8 mouse cellular contexts compared by ENCODE assay signal in genomic region chr19:41482909-41483444, GRCm38 (mm10). TPM values are rescaled to one million over a fixed set of nuclear protein-coding genes. Genes with fewer than 3 reads are reported as not detected.
DNase-seq lines count a peak whose midpoint lies in the region; ATAC-seq and TF ChIP-seq lines count a peak whose summit lies in the region.

No protein-coding gene starts in this region.

- no peaks in the 10 kb centered on the region for H3K27me3 ChIP-seq in heart, embryonic 13.5 days (replicated peaks)
- H3K27me3 ChIP-seq in kidney, postnatal 0 days (ENCODE audit: insufficient read depth, low read length), result no peaks in the 10 kb centered on the region
- no peaks in the 10 kb centered on the region for H3K27me3 ChIP-seq in liver, embryonic 11.5 days (replicated peaks; ENCODE audit: control insufficient read depth, insufficient read depth, low read length)
- no peaks in the 10 kb centered on the region for H3K27me3 ChIP-seq in myocyte (ENCODE audit: control insufficient read depth, insufficient read depth, insufficient read length)
- no peaks in the 10 kb centered on the region for H3K27me3 ChIP-seq in stomach, embryonic 15.5 days (replicated peaks)

- H3K36me3 ChIP-seq in heart, embryonic 13.5 days, result no peaks in the 10 kb centered on the region
- H3K36me3 ChIP-seq in kidney, postnatal 0 days (ENCODE audit: insufficient read depth, low read length), result no peaks in the 10 kb centered on the region
- no peaks in the 10 kb centered on the region for H3K36me3 ChIP-seq in liver, embryonic 11.5 days (ENCODE audit: control insufficient read depth, insufficient read depth, low read length)
- peaks cover 3% of the 10 kb centered on the region for H3K36me3 ChIP-seq in myocyte (ENCODE audit: control insufficient read depth, insufficient read depth)
- H3K36me3 ChIP-seq in stomach, embryonic 15.5 days, result no peaks in the 10 kb centered on the region

- under 1% methylated on average over 62 of the region's 91 CpGs for WGBS in heart, embryonic 13.5 days
- WGBS in kidney, postnatal 0 days, result 0% methylated on average over 58 of the region's 91 CpGs
- under 1% methylated on average over 46 of the region's 91 CpGs for whole genome bisulfite sequencing in liver, embryonic 11.5 days
- under 1% methylated on average over 59 of the region's 91 CpGs for WGBS in stomach, embryonic 15.5 days

- peak overlapping the region; percentile 97 for H3K27ac ChIP-seq in bone marrow macrophage, adult 2 months (ENCODE audit: insufficient read depth, low read depth, low read length)
- H3K27ac ChIP-seq in embryonic fibroblast, embryonic 13.5 days (ENCODE audit: insufficient read depth, low read length), result peak overlapping the region; percentile 53; the same call in 1 of the 2 replicates
- H3K27ac ChIP-seq in heart, embryonic 13.5 days (replicated peaks), result peak overlapping the region; percentile 99
- H3K27ac ChIP-seq in kidney, postnatal 0 days, result peak overlapping the region; percentile 98
- H3K27ac ChIP-seq in liver, embryonic 11.5 days (ENCODE audit: low read depth, low read length), result peak overlapping the region; percentile 96
- peak overlapping the region; percentile 100 for H3K27ac ChIP-seq in stomach, embryonic 15.5 days

- no peak for TF ChIP-seq POLR2A in bone marrow macrophage, adult 2 months (IDR thresholded peaks at IDR 0.05; ENCODE audit: borderline replicate concordance, low read depth, low read length)
- no peak for TF ChIP-seq POLR2A in embryonic fibroblast, embryonic 13.5 days (IDR thresholded peaks at IDR 0.05; ENCODE audit: low read depth, low read length)
- peak; percentile 61 for TF ChIP-seq POLR2A in myocyte (IDR thresholded peaks at IDR 0.05; ENCODE audit: insufficient read length, low read depth)

- peak overlapping the region; percentile 97 for H3K9ac ChIP-seq in heart, embryonic 13.5 days
- H3K9ac ChIP-seq in kidney, postnatal 0 days (ENCODE audit: low read depth, low read length), result peak overlapping the region; percentile 92
- peak overlapping the region; percentile 93 for H3K9ac ChIP-seq in liver, embryonic 11.5 days (ENCODE audit: low read depth, low read length)
- H3K9ac ChIP-seq in stomach, embryonic 15.5 days, result peak overlapping the region; percentile 94

- peak overlapping the region; percentile 96 for H3ac ChIP-seq in myocyte (ENCODE audit: control insufficient read depth, insufficient read length)

- peaks cover 6% of the 10 kb centered on the region for H3K4me1 ChIP-seq in bone marrow macrophage, adult 2 months (ENCODE audit: control insufficient read depth, insufficient read depth, low read length)
- H3K4me1 ChIP-seq in embryonic fibroblast, embryonic 13.5 days (ENCODE audit: control insufficient read depth, insufficient read depth, low read length), result 0 out of 2 replicates have a peak, but pooled peaks cover 2% of the 10 kb centered on the region
- H3K4me1 ChIP-seq in heart, embryonic 13.5 days, result peaks cover 41% of the 10 kb centered on the region
- H3K4me1 ChIP-seq in kidney, postnatal 0 days (replicated peaks; ENCODE audit: insufficient read depth, low read length), result peaks cover 13% of the 10 kb centered on the region; the same call in 1 of the 2 replicates
- H3K4me1 ChIP-seq in liver, embryonic 11.5 days (replicated peaks; ENCODE audit: control insufficient read depth, insufficient read depth, low read length), result peaks cover 13% of the 10 kb centered on the region
- H3K4me1 ChIP-seq in stomach, embryonic 15.5 days, result peaks cover 7% of the 10 kb centered on the region

- peak overlapping the region; percentile 81 for H3K4me2 ChIP-seq in heart, embryonic 13.5 days
- peak overlapping the region; percentile 98 for H3K4me2 ChIP-seq in kidney, postnatal 0 days (ENCODE audit: low read length)
- peak overlapping the region; percentile 98 for H3K4me2 ChIP-seq in liver, embryonic 11.5 days
- peak overlapping the region; percentile 74 for H3K4me2 ChIP-seq in myocyte (ENCODE audit: low read depth)
- peak overlapping the region; percentile 59 for H3K4me2 ChIP-seq in stomach, embryonic 15.5 days

- peaks cover 47% of the 10 kb centered on the region for H3K79me2 ChIP-seq in myocyte (ENCODE audit: control insufficient read depth, insufficient read depth)

- H3K9me3 ChIP-seq in heart, embryonic 13.5 days, result no peaks in the 10 kb centered on the region
- H3K9me3 ChIP-seq in kidney, postnatal 0 days (replicated peaks; ENCODE audit: low read length), result no peaks in the 10 kb centered on the region
- no peaks in the 10 kb centered on the region for H3K9me3 ChIP-seq in liver, embryonic 11.5 days (ENCODE audit: control insufficient read depth, low read length)
- no peaks in the 10 kb centered on the region for H3K9me3 ChIP-seq in stomach, embryonic 15.5 days

- H3K4me3 ChIP-seq in bone marrow macrophage, adult 2 months (ENCODE audit: insufficient read depth, low read length), result peak overlapping the region; percentile 99
- H3K4me3 ChIP-seq in embryonic fibroblast, embryonic 13.5 days (ENCODE audit: insufficient read depth, low read length), result peak overlapping the region; percentile 95
- H3K4me3 ChIP-seq in heart, embryonic 13.5 days, result peak overlapping the region; percentile 96
- H3K4me3 ChIP-seq in kidney, postnatal 0 days (replicated peaks; ENCODE audit: low read depth, low read length), result peak overlapping the region; percentile 95
- peak overlapping the region; percentile 99 for H3K4me3 ChIP-seq in liver, embryonic 11.5 days (ENCODE audit: low read depth, low read length)
- H3K4me3 ChIP-seq in myocyte, result peak overlapping the region; percentile 77
- peak overlapping the region; percentile 95 for H3K4me3 ChIP-seq in stomach, embryonic 15.5 days (replicated peaks)

- DNase-seq in CD4-positive helper T cell, adult 2 months (ENCODE audit: low read depth, low spot score), result peak; percentile 87
- peak; percentile 85 for DNase-seq in kidney, postnatal 0 days (ENCODE audit: low spot score)
- DNase-seq in liver, embryonic 11.5 days (ENCODE audit: low spot score), result peak; percentile 73

- TF ChIP-seq CTCF in bone marrow macrophage, adult 2 months (IDR thresholded peaks at IDR 0.05; ENCODE audit: low read depth, low read length), result no peak
- TF ChIP-seq CTCF in embryonic fibroblast, embryonic 13.5 days (IDR thresholded peaks at IDR 0.05; ENCODE audit: borderline replicate concordance, insufficient read depth, low read length), result no peak
- TF ChIP-seq CTCF in kidney, postnatal 0 days (IDR thresholded peaks at IDR 0.05; ENCODE audit: low read depth), result no peak

- ATAC-seq in heart, embryonic 13.5 days (ENCODE audit: extremely low read depth, insufficient number of reproducible peaks, low FRiP score, low TSS enrichment), result peak; percentile 73
- peak; percentile 82 for ATAC-seq in kidney, postnatal 0 days (replicated peaks; ENCODE audit: low FRiP score, low read depth)
- ATAC-seq in liver, embryonic 11.5 days (replicated peaks; ENCODE audit: low FRiP score), result peak; percentile 84
- ATAC-seq in stomach, embryonic 15.5 days (ENCODE audit: insufficient read depth, low FRiP score, low read depth), result peak; percentile 80

TF ChIP-seq in myocyte, 11 proteins besides CTCF, POLR2A, EP300 and RAD21:
- TF ChIP-seq MYOG (IDR thresholded peaks at IDR 0.05; ENCODE audit: control insufficient read depth in 1 of 3, insufficient read depth in 1 of 3, insufficient read length in 2 of 3, low read depth in 2 of 3) (peak in 2 of 3 experiments; percentile 44 to 52), E2F4 (IDR thresholded peaks at IDR 0.05; ENCODE audit: insufficient read depth) (no peak), MAX (IDR thresholded peaks at IDR 0.05; ENCODE audit: low read depth) (no peak), TCF3 (IDR thresholded peaks at IDR 0.05; ENCODE audit: insufficient read length, low read depth) (no peak), REST (IDR thresholded peaks at IDR 0.05; ENCODE audit: insufficient read depth, insufficient read length) (no peak), MYOD1 (IDR thresholded peaks at IDR 0.05; ENCODE audit: control insufficient read depth in 1 of 3, insufficient read length in 2 of 3, low read depth in 2 of 3) (peak in 1 of 3 experiments; percentile 64), POLR2AphosphoS2 (IDR thresholded peaks at IDR 0.05; ENCODE audit: insufficient read length, low read depth) (peak; percentile 65)

RNA-seq across cellular contexts. Expression of gene Lcor, which starts 0.5 kb away (rescaled TPM):
- 8.9 and 9.3 TPM in 2 replicates for polyA plus RNA-seq in bone marrow macrophage, adult 2 months (2012; ENCODE audit: insufficient read depth, insufficient read length, missing spikeins)
- polyA plus RNA-seq in embryonic fibroblast, embryonic 13.5 days (2011; ENCODE audit: insufficient read length, low read depth, missing spikeins), result 8.0 and 8.4 TPM in 2 replicates
- 9.2 and 11.0 TPM in 2 replicates for polyA plus RNA-seq in heart, embryonic 13.5 days (2015; fragmentation: Nextera tagmentation; extraction: Ambion mirVana)
- polyA plus RNA-seq in kidney, postnatal 0 days (2015; fragmentation: Nextera tagmentation; extraction: Ambion mirVana), result 14.0 and 14.7 TPM in 2 replicates
- 10.0 and 10.4 TPM in 2 replicates for polyA plus RNA-seq in liver, embryonic 11.5 days (2014; fragmentation: Nextera tagmentation; extraction: Ambion mirVana)
- 1.1 TPM for polyA plus RNA-seq in myocyte (2012; fragmentation: generic; extraction: Trizol)
- polyA plus RNA-seq in stomach, embryonic 15.5 days (2015; fragmentation: Nextera tagmentation; extraction: Ambion mirVana), result 19.4 and 22.9 TPM in 2 replicates

Comparison
In these comparisons a context has a peak if more than half of its experiments do, and no peak if none do; other contexts are left out.
1. Peak in every context shown above with its lines: DNase-seq, ATAC-seq, H3K4me3 ChIP-seq and H3K27ac ChIP-seq.